In the genomic region with DNA sequence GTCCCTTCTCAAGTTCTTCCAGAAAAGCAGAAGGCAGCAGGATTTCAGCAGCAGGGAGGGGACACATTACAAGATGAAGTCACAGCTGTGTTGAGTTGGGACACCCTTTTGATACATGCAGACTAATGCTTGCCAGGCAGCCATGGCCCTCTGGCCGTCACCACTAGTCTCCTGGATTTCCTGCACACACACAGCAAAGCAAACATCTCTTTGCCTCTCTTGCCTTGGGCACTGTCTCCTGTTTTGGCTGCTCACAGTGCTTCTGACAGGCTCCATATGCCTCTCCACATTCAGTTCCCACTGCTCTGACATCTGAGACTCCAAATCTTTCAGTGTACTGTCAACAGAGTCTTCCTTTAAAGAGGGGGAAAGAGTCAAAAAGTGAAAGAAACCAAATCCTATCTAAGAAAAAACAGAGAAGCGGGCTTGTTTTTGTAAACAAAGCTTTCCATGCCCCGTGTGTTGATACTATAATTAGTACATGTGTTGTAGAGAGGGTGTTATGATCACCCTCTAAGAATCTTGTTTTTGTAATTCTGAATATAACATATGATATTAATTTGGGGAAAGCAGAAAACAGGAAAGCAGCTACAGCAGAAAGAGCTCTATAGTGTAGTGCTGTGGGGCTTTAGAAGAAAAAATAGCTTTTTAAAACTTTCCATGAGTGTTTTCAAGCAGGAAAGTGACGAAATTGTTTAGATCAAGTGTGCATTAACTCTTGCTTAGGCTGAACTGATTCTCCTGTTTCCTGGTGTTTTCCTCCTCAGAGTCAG, we compare ENCODE assay signal across 9 mouse cellular contexts.
A peak's percentile ranks its signal among the peaks of the same experiment; 100 is the strongest.
DNase-seq lines count a peak whose midpoint lies in the region; ATAC-seq and TF ChIP-seq lines count a peak whose summit lies in the region.
"Had no signal": no experiment of that assay in that cellular context is flagged by ENCODE, and none has a peak within 500 bp of the region (broad histone marks: within the 10 kb centered on the region; RNA-seq: fewer than 3 reads in every experiment).

No protein-coding gene starts in this region.

- no peaks in the 10 kb centered on the region for H3K9me3 ChIP-seq in intestine, embryonic 14.5 days (ENCODE audit: control insufficient read depth, low read length)
- H3K9me3 ChIP-seq in intestine, postnatal 0 days (ENCODE audit: control insufficient read depth) = no peaks in the 10 kb centered on the region
- H3K9me3 ChIP-seq in limb, embryonic 15.5 days = no peaks in the 10 kb centered on the region

- H3K9ac ChIP-seq in intestine, embryonic 14.5 days (ENCODE audit: low read length) = no peak overlapping the region
- H3K9ac ChIP-seq in intestine, postnatal 0 days (ENCODE audit: low read depth, low read length) = no peak overlapping the region
- no peak overlapping the region for H3K9ac ChIP-seq in limb, embryonic 15.5 days

- H3K4me2 ChIP-seq in intestine, embryonic 14.5 days (ENCODE audit: low read length) = peak overlapping the region; percentile 9; the same call in 1 of the 2 replicates
- H3K4me2 ChIP-seq in intestine, postnatal 0 days (replicated peaks; ENCODE audit: low read depth) = no peak overlapping the region
- no peak overlapping the region; the same call in 1 of the 2 replicates for H3K4me2 ChIP-seq in limb, embryonic 15.5 days

- no peaks in the 10 kb centered on the region for H3K36me3 ChIP-seq in intestine, embryonic 14.5 days (ENCODE audit: control insufficient read depth, insufficient read depth, low read length)
- H3K36me3 ChIP-seq in intestine, postnatal 0 days (ENCODE audit: control insufficient read depth, insufficient read depth) = no peaks in the 10 kb centered on the region
- no peaks in the 10 kb centered on the region for H3K36me3 ChIP-seq in limb, embryonic 15.5 days

- H3K27me3 ChIP-seq in intestine, embryonic 14.5 days (replicated peaks; ENCODE audit: control insufficient read depth, insufficient read depth, low read length) = no peaks in the 10 kb centered on the region
- H3K27me3 ChIP-seq in intestine, postnatal 0 days (replicated peaks; ENCODE audit: control insufficient read depth, insufficient read depth, low read length) = no peaks in the 10 kb centered on the region
- no peaks in the 10 kb centered on the region for H3K27me3 ChIP-seq in limb, embryonic 15.5 days

- 23% methylated on average over 4 of the region's 4 CpGs for WGBS in intestine, embryonic 14.5 days
- WGBS in intestine, postnatal 0 days = 44% methylated on average over 4 of the region's 4 CpGs
- WGBS in limb, embryonic 15.5 days = 21% methylated on average over 4 of the region's 4 CpGs

- DNase-seq in intestine, embryonic 14.5 days (ENCODE audit: low spot score) = peak; percentile 51
- DNase-seq in embryo, embryonic 10.5 days (ENCODE audit: low spot score) = peak; percentile 31
- peak; percentile 68 to 71 for DNase-seq in heart, adult 9 months (ENCODE audit: low spot score in 2 of 2)
- no peak for DNase-seq in natural killer cell, adult 2 months (ENCODE audit: low spot score in 2 of 2)
- DNase-seq in neural tube, embryonic 10.5 days (ENCODE audit: extremely low spot score, low spot score) = no peak

- no peak overlapping the region for H3K4me3 ChIP-seq in intestine, embryonic 14.5 days (ENCODE audit: low read depth, low read length)
- no peak overlapping the region for H3K4me3 ChIP-seq in intestine, postnatal 0 days (ENCODE audit: low read depth, low read length)
- no peak overlapping the region for H3K4me3 ChIP-seq in limb, embryonic 15.5 days

- no peak for TF ChIP-seq CTCF in intestine, postnatal 0 days (IDR thresholded peaks at IDR 0.05; ENCODE audit: low read depth)

- ATAC-seq in intestine, embryonic 14.5 days (replicated peaks; ENCODE audit: low FRiP score, low TSS enrichment, low read depth) = no peak
- ATAC-seq in intestine, postnatal 0 days = no peak
- no peak for ATAC-seq in limb, embryonic 15.5 days (ENCODE audit: insufficient number of reproducible peaks, low FRiP score, low TSS enrichment, low read depth)
- no peak for ATAC-seq in inflammation-experienced regulatory T-cells, adult 6 months

- H3K4me1 ChIP-seq in intestine, embryonic 14.5 days (replicated peaks; ENCODE audit: control insufficient read depth, insufficient read depth, low read length) = peaks cover 4% of the 10 kb centered on the region; the same call in 1 of the 2 replicates
- no peaks in the 10 kb centered on the region for H3K4me1 ChIP-seq in intestine, postnatal 0 days (replicated peaks; ENCODE audit: control insufficient read depth, insufficient read depth, low read length)
- H3K4me1 ChIP-seq in limb, embryonic 15.5 days = 0 out of 2 replicates have a peak, but pooled peaks cover 3% of the 10 kb centered on the region

- H3K27ac ChIP-seq in intestine, embryonic 14.5 days (ENCODE audit: low read depth) = peak overlapping the region; percentile 2
- H3K27ac ChIP-seq in intestine, postnatal 0 days (ENCODE audit: low read depth, low read length) = no peak overlapping the region
- H3K27ac ChIP-seq in limb, embryonic 15.5 days = peak overlapping the region; percentile 75
- H3K27ac ChIP-seq: macrophage had no signal

Comparison
In these comparisons a context has a peak if more than half of its experiments do, and no peak if none do; other contexts are left out.
1. DNase-seq: peak in intestine, embryonic 14.5 days (single experiment), embryo, embryonic 10.5 days (single experiment) and heart, adult 9 months (2 of 2); none in natural killer cell, adult 2 months (0 of 2) and neural tube, embryonic 10.5 days (single experiment).